ENCODE assay signal across 25 mouse cellular contexts in the genomic region with DNA sequence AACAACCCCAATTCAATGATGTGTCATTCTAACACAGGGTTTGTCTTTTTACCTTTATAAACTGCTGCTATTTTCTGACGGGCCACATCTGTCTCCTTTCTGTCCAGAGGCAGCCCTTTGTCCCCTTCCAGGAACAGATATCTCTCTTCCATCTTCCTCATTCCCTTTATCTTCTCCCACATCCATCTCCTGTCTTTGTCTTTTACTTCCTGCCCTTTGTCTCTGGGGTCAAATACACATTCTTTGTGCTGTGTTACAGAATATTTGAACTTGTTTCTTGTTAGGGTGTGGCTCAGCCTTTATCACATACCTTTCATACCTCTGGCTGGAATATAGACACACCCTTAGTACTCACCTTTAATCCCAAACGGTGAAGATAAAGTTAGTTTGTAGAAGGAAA. TPM values are rescaled to one million over a fixed set of nuclear protein-coding genes. Genes with fewer than 3 reads are reported as not detected.
A peak's percentile ranks its signal among the peaks of the same experiment; 100 is the strongest.
DNase-seq lines count a peak whose midpoint lies in the region; TF ChIP-seq lines count a peak whose summit lies in the region.
"Had no signal": no experiment of that assay in that cellular context is flagged by ENCODE, and none has a peak within 500 bp of the region (broad histone marks: within the 10 kb centered on the region; RNA-seq: fewer than 3 reads in every experiment).

No protein-coding gene starts in this region.

- no peak for TF ChIP-seq CTCF in ES-Bruce4 (IDR thresholded peaks at IDR 0.05; ENCODE audit: low read depth, low read length)

- H3K9ac ChIP-seq in ES-Bruce4 (ENCODE audit: low read depth, poor library complexity, severe bottlenecking): no peak overlapping the region
- H3K9ac ChIP-seq in ES-E14 (ENCODE audit: insufficient read depth, low read depth, low read length, poor library complexity, severe bottlenecking): no peak overlapping the region
- H3K9ac ChIP-seq: embryonic facial prominence, embryonic 12.5 days; forebrain, embryonic 13.5 days; forebrain, embryonic 15.5 days; forebrain, postnatal 0 days had no signal

- H3K27ac ChIP-seq in ES-Bruce4 (ENCODE audit: insufficient read depth, low read length) (peak overlapping the region; percentile 71; the same call in 1 of the 2 replicates), ES-E14 (ENCODE audit: insufficient read depth, low read depth, low read length, poor library complexity, severe bottlenecking) (no peak overlapping the region; the same call in 1 of the 2 replicates)
- H3K27ac ChIP-seq: embryonic facial prominence, embryonic 10.5 days; embryonic facial prominence, embryonic 12.5 days; forebrain, embryonic 13.5 days; forebrain, embryonic 15.5 days had no signal

- TF ChIP-seq POLR2A in ES-Bruce4 (IDR thresholded peaks at IDR 0.05; ENCODE audit: insufficient read depth, low read length): no peak

- H3K27me3 ChIP-seq in ES-Bruce4 (ENCODE audit: control insufficient read depth, insufficient read depth, low read length, poor library complexity, severe bottlenecking): no peaks in the 10 kb centered on the region
- H3K27me3 ChIP-seq: CH12.LX; embryonic facial prominence, embryonic 12.5 days; forebrain, embryonic 13.5 days; forebrain, embryonic 15.5 days had no signal

- DNase-seq in ES-E14 (ENCODE audit: low read depth, low spot score) (peak; percentile 41), ZHBTc4 (ENCODE audit: low read depth, low spot score) (peak; percentile 90)
- DNase-seq in right cerebral cortex, adult 18-20 months: no peak
- DNase-seq in kidney, postnatal 14 days: no peak
- DNase-seq: adrenal gland, adult 2 months; adrenal gland, postnatal 10 days; adrenal gland, postnatal 36 days; B cell, adult 2 months; cerebellum, adult 11-12 months; cerebellum, adult 2 months; cerebellum, adult 9-10 months; cerebellum, postnatal 10 days; cerebellum, postnatal 25 days; forebrain, postnatal 0 days had no signal

- no peak overlapping the region for H3K4me3 ChIP-seq in ES-Bruce4 (ENCODE audit: low read depth, low read length)
- H3K4me3 ChIP-seq in ES-E14 (ENCODE audit: insufficient read depth in 1 of 2, low read depth in 1 of 2, low read length in 2 of 2, poor library complexity in 1 of 2, severe bottlenecking in 1 of 2): no peak overlapping the region
- H3K4me3 ChIP-seq: embryonic facial prominence, embryonic 10.5 days; embryonic facial prominence, embryonic 12.5 days; forebrain, embryonic 13.5 days; forebrain, embryonic 15.5 days had no signal

- H3K4me1 ChIP-seq in ES-Bruce4 (ENCODE audit: control insufficient read depth, insufficient read depth, low read length): peaks cover 2% of the 10 kb centered on the region
- H3K4me1 ChIP-seq in ES-E14 (ENCODE audit: control insufficient read depth in 2 of 2, insufficient read depth in 2 of 2, low read length in 2 of 2, poor library complexity in 1 of 2): peaks cover 8 to 16% of the 10 kb centered on the region in 2 experiments; a peak in 3 of 4 replicates
- H3K4me1 ChIP-seq: embryonic facial prominence, embryonic 12.5 days; forebrain, embryonic 13.5 days; forebrain, embryonic 15.5 days had no signal

- in situ Hi-C loops in ES-E14 (cut with MboI; ENCODE audit: low sequenced_read_pairs in 2 of 2, unreplicated experiment in 2 of 2): no loop called here

- no peak for TF ChIP-seq EP300 in ES-Bruce4 (IDR thresholded peaks at IDR 0.05; ENCODE audit: insufficient read depth, low read depth, low read length)

- H3K9me3 ChIP-seq in ES-Bruce4 (replicated peaks; ENCODE audit: control insufficient read depth, insufficient read depth, low read length, poor library complexity, severe bottlenecking): no peaks in the 10 kb centered on the region; the same call in 1 of the 2 replicates
- no peaks in the 10 kb centered on the region for H3K9me3 ChIP-seq in ES-E14 (ENCODE audit: control insufficient read depth, insufficient read depth, low read depth, low read length)
- H3K9me3 ChIP-seq: embryonic facial prominence, embryonic 10.5 days; embryonic facial prominence, embryonic 12.5 days; forebrain, embryonic 13.5 days; forebrain, embryonic 15.5 days had no signal

- H3K36me3 ChIP-seq in ES-Bruce4 (ENCODE audit: control insufficient read depth, insufficient read depth, low read length, poor library complexity, severe bottlenecking) (no peaks in the 10 kb centered on the region), ES-E14 (ENCODE audit: control insufficient read depth, insufficient read depth, low read length, poor library complexity, severe bottlenecking) (no peaks in the 10 kb centered on the region)
- H3K36me3 ChIP-seq: embryonic facial prominence, embryonic 10.5 days; embryonic facial prominence, embryonic 12.5 days; forebrain, embryonic 15.5 days had no signal

TF ChIP-seq in ES-E14, 5 proteins besides CTCF, POLR2A, EP300 and RAD21:
- TF ChIP-seq MAFK (IDR thresholded peaks at IDR 0.05; ENCODE audit: insufficient read depth, low read depth, low read length) (no peak), ZC3H11A (IDR thresholded peaks at IDR 0.05; ENCODE audit: borderline replicate concordance, low read depth, low read length) (no peak), ZNF384 (IDR thresholded peaks at IDR 0.05; ENCODE audit: low read depth, low read length) (no peak), CHD2 (IDR thresholded peaks at IDR 0.05; ENCODE audit: low read depth, low read length) (no peak; the same call in 1 of the 2 replicates), HCFC1 (IDR thresholded peaks at IDR 0.05; ENCODE audit: borderline replicate concordance, insufficient read depth, low read length) (no peak)

RNA-seq across cellular contexts. Expression of gene Akr1cl, which starts 5.0 kb away (rescaled TPM):
- not detected in 2 replicates for polyA plus RNA-seq in ES-Bruce4 (2011; ENCODE audit: insufficient read depth, insufficient read length, low read depth, missing spikeins)
- 0.37 and 1.6 TPM in 2 replicates for total RNA-seq in ES-E14 (2012; rRNA removed)
- total RNA-seq: CH12.LX; forebrain, postnatal 0 days; MEL had no signal
- polyA plus RNA-seq: cerebellum, adult 2 months; cortical plate, adult 2 months; forebrain, embryonic 11.5 days; forebrain, embryonic 15.5 days; forebrain, postnatal 0 days had no signal

RNA-seq across cellular contexts. Expression of gene Cryge, which starts 13.4 kb away (rescaled TPM):
- not detected in 2 replicates for polyA plus RNA-seq in ES-Bruce4 (2011; ENCODE audit: insufficient read depth, insufficient read length, low read depth, missing spikeins)
- total RNA-seq in ES-E14 (2012; rRNA removed): 0.42 and 4.3 TPM in 2 replicates
- total RNA-seq: adrenal gland, adult 2 months; adrenal gland, postnatal 10 days; adrenal gland, postnatal 36 days; CH12.LX; forebrain, postnatal 0 days; MEL had no signal
- polyA plus RNA-seq: CD4-positive, CD25-positive, alpha-beta regulatory T cell, adult 4 months; cerebellum, adult 2 months; cortical plate, adult 2 months; forebrain, embryonic 13.5 days; forebrain, embryonic 15.5 days; forebrain, postnatal 0 days had no signal

RNA-seq across cellular contexts. Expression of gene Crygd, which starts 25.7 kb away (rescaled TPM):
- polyA plus RNA-seq in ES-Bruce4 (2011; ENCODE audit: insufficient read depth, insufficient read length, low read depth, missing spikeins): not detected in 2 replicates
- 1.6 TPM in 1 of 2 replicates, not detected in the other for total RNA-seq in ES-E14 (2012; rRNA removed)
- total RNA-seq: adrenal gland, adult 2 months; adrenal gland, postnatal 10 days; adrenal gland, postnatal 36 days; CH12.LX; forebrain, postnatal 0 days; MEL had no signal
- polyA plus RNA-seq: CD4-positive, CD25-positive, alpha-beta regulatory T cell, adult 4 months; cerebellum, adult 2 months; cortical plate, adult 2 months; embryonic facial prominence, embryonic 10.5 days; embryonic facial prominence, embryonic 14.5 days; forebrain, embryonic 11.5 days; forebrain, embryonic 13.5 days; forebrain, embryonic 15.5 days; forebrain, postnatal 0 days had no signal

RNA-seq across cellular contexts. Expression of gene Crygc, which starts 35.9 kb away (rescaled TPM):
- not detected in 2 replicates for polyA plus RNA-seq in ES-Bruce4 (2011; ENCODE audit: insufficient read depth, insufficient read length, low read depth, missing spikeins)
- 1.3 TPM in 1 of 2 replicates, not detected in the other for total RNA-seq in ES-E14 (2012; rRNA removed)
- total RNA-seq: adrenal gland, adult 2 months; adrenal gland, postnatal 10 days; adrenal gland, postnatal 36 days; CH12.LX; forebrain, postnatal 0 days; MEL had no signal
- polyA plus RNA-seq: adrenal gland, adult 2 months; CD4-positive, CD25-positive, alpha-beta regulatory T cell, adult 4 months; cerebellum, adult 2 months; cortical plate, adult 2 months; embryonic facial prominence, embryonic 10.5 days; embryonic facial prominence, embryonic 14.5 days; forebrain, embryonic 13.5 days; forebrain, embryonic 15.5 days; forebrain, postnatal 0 days had no signal

RNA-seq across cellular contexts. Expression of gene Crygb, which starts 44.5 kb away (rescaled TPM):
- polyA plus RNA-seq in ES-Bruce4 (2011; ENCODE audit: insufficient read depth, insufficient read length, low read depth, missing spikeins): not detected in 2 replicates
- total RNA-seq in ES-E14 (2012; rRNA removed): 0.48 and 0.67 TPM in 2 replicates
- total RNA-seq: adrenal gland, adult 2 months; adrenal gland, postnatal 10 days; adrenal gland, postnatal 36 days; CH12.LX; forebrain, postnatal 0 days; MEL had no signal
- polyA plus RNA-seq: adrenal gland, adult 2 months; CD4-positive, CD25-positive, alpha-beta regulatory T cell, adult 4 months; cerebellum, adult 2 months; cortical plate, adult 2 months; embryonic facial prominence, embryonic 10.5 days; embryonic facial prominence, embryonic 14.5 days; forebrain, embryonic 11.5 days; forebrain, embryonic 13.5 days; forebrain, embryonic 15.5 days had no signal

Comparison
In these comparisons a context has a peak if more than half of its experiments do, and no peak if none do; other contexts are left out.
1. DNase-seq: peak in ES-E14 (single experiment) and ZHBTc4 (single experiment); none in right cerebral cortex, adult 18-20 months (single experiment) and kidney, postnatal 14 days (single experiment).